Mouse (Mus musculus) ES-Bruce4 (cell line): ENCODE measurements around the gene Tmem230. TPM values are rescaled to one million over a fixed set of nuclear protein-coding genes. Genes with fewer than 3 reads are reported as not detected.
A peak's percentile ranks its signal among the peaks of the same experiment; 100 is the strongest.
"Not testable (repeated sequence)": the region's sequence is repeated elsewhere in the genome, so short reads cannot be mapped to it uniquely, and the experiment has no call there.

Source experiments
- H3K27ac ChIP-seq: 2 replicates; pipeline ENCODE4 v1.5.1; 2012; ENCODE audit warnings: low read length, inconsistent platforms; ENCODE audit not compliant: insufficient read depth
- H3K27me3 ChIP-seq: 2 replicates; pipeline ENCODE4 v1.6.1; 2012; ENCODE audit warnings: mild to moderate bottlenecking, low read length, inconsistent platforms; ENCODE audit not compliant: control insufficient read depth, poor library complexity, insufficient read depth, severe bottlenecking
- H3K36me3 ChIP-seq: 2 replicates; pipeline ENCODE4 v1.6.1; 2012; ENCODE audit warnings: inconsistent platforms, mild to moderate bottlenecking, low read length, moderate library complexity; ENCODE audit not compliant: control insufficient read depth, poor library complexity, insufficient read depth, severe bottlenecking
- H3K4me1 ChIP-seq: one replicate; pipeline ENCODE4 v1.8.1; 2011; ENCODE audit warnings: low read length; ENCODE audit not compliant: control insufficient read depth, insufficient read depth
- H3K4me3 ChIP-seq: 2 replicates; pipeline ENCODE4 v1.5.1; 2011; ENCODE audit warnings: low read depth, mild to moderate bottlenecking, low read length
- H3K9ac ChIP-seq: 2 replicates; pipeline ENCODE4 v1.6.1; 2012; ENCODE audit warnings: low read depth, mild to moderate bottlenecking, inconsistent platforms; ENCODE audit not compliant: poor library complexity, severe bottlenecking
- H3K9me3 ChIP-seq: replicated peaks from 2 replicates; pipeline ENCODE4 v1.6.1; 2012; ENCODE audit warnings: mild to moderate bottlenecking, low read length, inconsistent platforms; ENCODE audit not compliant: control insufficient read depth, poor library complexity, insufficient read depth, severe bottlenecking
- CTCF ChIP-seq: IDR thresholded peaks from one replicate; pipeline ENCODE4 v1.8.1; 2011; ENCODE audit warnings: low read depth, low read length
- EP300 ChIP-seq: IDR thresholded peaks from 2 replicates; pipeline ENCODE4 v1.6.1; 2011; ENCODE audit warnings: low read depth, low read length; ENCODE audit not compliant: insufficient read depth
- POLR2A ChIP-seq: IDR thresholded peaks from one replicate; pipeline ENCODE4 v1.8.1; 2011; ENCODE audit warnings: low read length; ENCODE audit not compliant: insufficient read depth
- polyA plus RNA-seq: library from polyadenylated mRNA; stranded (reverse); fragments of >200 nt; gene quantifications from 2 replicates; pipeline ENCODE4 v1.2.4, GENCODE M21; 2011; ENCODE audit warnings: low read depth; ENCODE audit not compliant: missing spikeins, insufficient read depth, insufficient read length

Gene Tmem230
- polyA plus RNA-seq, 1 experiment: 47.7 TPM

DNA sequence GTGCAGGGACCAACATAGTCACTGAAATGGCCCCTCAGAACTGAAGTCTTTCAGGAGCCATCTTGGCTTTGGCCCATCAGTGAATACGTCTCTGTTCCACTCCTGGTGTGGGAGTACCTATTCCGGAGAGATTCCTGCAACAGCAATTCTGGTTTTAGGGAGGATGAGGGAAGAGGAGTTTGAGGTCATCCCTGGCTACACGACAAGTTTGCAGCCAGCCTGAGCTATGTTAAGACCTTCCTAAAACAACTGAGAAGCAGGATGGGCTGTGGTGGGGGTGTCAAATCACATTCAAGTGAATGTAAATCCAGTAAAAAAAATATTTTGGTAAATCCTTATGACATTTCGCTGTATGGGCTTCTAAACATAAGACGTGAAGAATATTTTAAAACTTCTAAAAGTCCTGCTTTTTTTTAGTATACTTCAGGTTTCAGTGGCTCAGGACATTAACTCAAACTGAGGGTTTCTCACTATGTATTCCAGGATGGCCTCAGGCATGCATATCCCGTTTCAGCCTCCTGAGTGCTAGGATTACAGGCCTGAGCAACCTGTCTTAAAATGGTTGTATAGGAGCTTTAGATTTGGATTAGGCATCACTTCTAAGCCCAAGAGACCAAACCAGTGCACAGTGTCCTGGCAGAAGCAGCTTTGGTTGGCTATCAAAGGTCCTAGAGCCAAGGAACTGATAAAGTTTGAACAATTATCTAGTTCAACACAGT, 9.9 kb upstream of the Tmem230 start:
- Histone ChIP-seq H3K4me1 (no peaks in the 10 kb centered on the region), H3K9me3 (no peaks in the 10 kb centered on the region), H3K36me3 (peaks cover 7% of the 10 kb centered on the region; the same call in 1 of the 2 replicates), H3K9ac (no peak overlapping the region), H3K27me3 (no peaks in the 10 kb centered on the region), H3K27ac (no peak overlapping the region), H3K4me3 (no peak overlapping the region)
- no peak for TF ChIP-seq EP300
- no peak for TF ChIP-seq POLR2A
- TF ChIP-seq CTCF: no peak

DNA sequence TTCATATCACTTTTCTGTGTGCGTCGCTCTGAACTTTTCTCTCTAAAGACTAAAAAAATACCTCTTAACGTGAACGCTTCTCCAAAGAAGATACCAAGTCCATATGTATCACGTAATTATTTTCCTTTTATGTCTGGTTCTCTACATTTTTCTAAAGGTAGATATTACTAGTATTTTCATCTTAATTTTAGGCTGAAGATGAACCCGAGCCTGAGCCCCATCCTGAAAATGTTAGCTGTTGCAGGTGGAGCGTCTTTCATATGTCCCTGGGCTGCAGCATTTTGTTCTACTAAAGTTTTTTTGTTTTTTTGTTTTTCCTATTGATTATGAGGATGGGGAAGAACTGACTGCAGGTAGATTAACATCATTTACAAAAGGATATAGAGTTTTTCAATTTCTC, 6.0 kb upstream of the Tmem230 start:
- Histone ChIP-seq H3K9me3 (no peaks in the 10 kb centered on the region), H3K27me3 (no peaks in the 10 kb centered on the region), H3K9ac (peak overlapping the region; percentile 52), H3K36me3 (peaks cover 32% of the 10 kb centered on the region), H3K27ac (peak overlapping the region; percentile 13; the same call in 1 of the 2 replicates), H3K4me3 (peak overlapping the region; percentile 83), H3K4me1 (no peaks in the 10 kb centered on the region)
- no peak for TF ChIP-seq POLR2A
- no peak for TF ChIP-seq CTCF
- TF ChIP-seq EP300: no peak

DNA sequence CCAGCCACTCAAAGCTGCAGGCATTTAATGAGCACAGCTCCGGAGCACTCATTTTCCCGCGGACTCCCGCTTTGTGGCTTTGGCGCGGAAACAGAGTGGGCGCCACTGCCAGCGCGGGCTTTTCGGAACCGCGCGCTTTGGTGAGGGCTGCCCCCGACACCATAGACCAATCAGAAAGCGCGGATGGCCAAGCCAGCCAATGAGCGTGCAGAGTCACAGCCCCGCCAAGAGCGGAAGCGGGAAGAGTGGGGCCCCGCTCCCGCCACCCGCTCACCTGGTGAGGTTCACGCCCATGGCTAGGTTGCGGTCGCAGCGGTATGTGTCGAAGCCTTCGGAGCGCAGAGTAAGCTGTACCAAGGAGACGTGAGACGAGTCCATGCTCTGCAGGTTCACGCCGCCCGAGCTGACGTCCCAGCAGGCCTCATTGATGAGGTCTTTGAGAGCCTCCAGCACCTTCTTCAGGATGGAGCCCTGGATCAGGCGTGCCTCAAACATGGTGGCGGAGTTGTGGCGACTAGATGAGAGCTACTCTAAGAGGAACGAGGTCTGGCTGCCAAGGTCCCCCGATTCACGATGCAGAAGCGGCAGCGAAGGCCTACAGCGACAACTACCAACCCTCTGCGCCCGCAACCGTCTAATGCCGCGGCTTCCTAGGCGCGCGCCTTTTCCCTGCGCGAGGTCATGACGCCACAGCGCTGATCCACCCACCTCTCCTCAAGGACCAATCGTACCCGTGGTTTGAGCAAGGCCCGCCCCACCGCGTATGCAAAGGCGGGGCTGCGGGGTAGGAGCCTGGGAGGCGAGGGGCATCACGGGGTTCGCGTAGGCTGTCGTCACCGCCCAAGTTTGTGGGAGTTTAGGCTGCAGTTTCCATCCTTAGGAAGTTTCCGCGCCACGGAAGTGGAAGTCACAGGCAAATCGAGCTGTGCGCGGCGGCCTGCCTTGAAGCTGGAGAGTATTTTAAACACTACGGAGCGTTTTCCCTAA, 5.2 kb upstream of the Tmem230 start, which contains the start of gene Pcna:
Pcna (minus strand) TSS at position 773 of the 987 bp plus-strand sequence.
- TF ChIP-seq CTCF (no peak), POLR2A (peak; percentile 74), EP300 (peak; percentile 30; the same call in 1 of the 2 replicates)
- Histone ChIP-seq H3K27me3 (no peaks in the 10 kb centered on the region), H3K4me3 (peak within 1 kb of the TSS; percentile 83), H3K27ac (peak within 1 kb of the TSS; percentile 13; the same call in 1 of the 2 replicates), H3K9me3 (no peaks in the 10 kb centered on the region), H3K4me1 (no peaks in the 10 kb centered on the region), H3K36me3 (peaks cover 33% of the 10 kb centered on the region), H3K9ac (peak within 1 kb of the TSS; percentile 89)

DNA sequence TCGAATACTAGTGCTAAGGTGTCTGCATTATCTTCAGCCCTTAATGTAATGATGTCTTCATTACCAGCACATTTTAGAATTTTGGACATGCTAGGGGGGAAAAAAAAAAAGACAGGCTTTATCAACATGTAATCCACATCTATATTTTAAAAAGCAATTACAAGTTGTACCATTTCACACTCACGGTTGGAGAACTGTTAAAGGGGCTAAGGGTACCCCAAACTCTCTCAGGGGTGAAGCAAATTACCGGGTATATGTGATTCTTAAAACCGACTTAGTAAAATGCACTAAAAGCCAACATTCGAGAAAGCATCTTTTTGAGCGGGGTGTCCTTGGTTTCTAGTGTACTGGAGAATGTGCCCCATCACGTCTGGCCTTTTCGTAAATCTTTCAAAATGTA, 4.3 kb upstream of the Tmem230 start:
- TF ChIP-seq POLR2A (no peak), CTCF (no peak), EP300 (no peak)
- Histone ChIP-seq H3K27ac (no peak overlapping the region), H3K4me1 (no peaks in the 10 kb centered on the region), H3K9me3 (no peaks in the 10 kb centered on the region), H3K27me3 (no peaks in the 10 kb centered on the region), H3K9ac (peak overlapping the region; percentile 89), H3K4me3 (peak overlapping the region; percentile 73), H3K36me3 (peaks cover 33% of the 10 kb centered on the region)

DNA sequence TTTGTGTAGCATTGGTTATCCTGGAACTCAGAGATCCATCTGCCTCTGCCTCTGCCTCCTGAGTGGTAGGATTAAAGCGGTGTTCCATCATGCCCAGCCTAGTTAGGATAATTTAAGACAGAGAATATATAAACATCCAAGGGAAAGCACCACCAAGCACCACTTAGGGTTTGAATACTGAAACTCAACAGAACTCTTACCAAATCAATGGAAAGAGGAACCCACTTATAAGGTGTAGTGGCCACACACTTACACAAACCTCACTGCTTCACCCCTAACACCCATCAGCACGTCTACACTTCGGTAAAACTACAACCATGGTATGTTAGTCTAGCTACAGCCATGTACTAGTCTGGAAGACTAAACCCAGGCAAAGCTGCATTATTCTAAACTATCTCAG, 4.2 kb downstream of the Tmem230 start:
- Histone ChIP-seq H3K9ac (no peak overlapping the region), H3K9me3 (no peaks in the 10 kb centered on the region), H3K27me3 (no peaks in the 10 kb centered on the region), H3K4me3 (no peak overlapping the region), H3K4me1 (no peaks in the 10 kb centered on the region), H3K36me3 (peaks cover 9% of the 10 kb centered on the region; the same call in 1 of the 2 replicates), H3K27ac (no peak overlapping the region)
- TF ChIP-seq EP300 (no peak), CTCF (no peak), POLR2A (no peak)

DNA sequence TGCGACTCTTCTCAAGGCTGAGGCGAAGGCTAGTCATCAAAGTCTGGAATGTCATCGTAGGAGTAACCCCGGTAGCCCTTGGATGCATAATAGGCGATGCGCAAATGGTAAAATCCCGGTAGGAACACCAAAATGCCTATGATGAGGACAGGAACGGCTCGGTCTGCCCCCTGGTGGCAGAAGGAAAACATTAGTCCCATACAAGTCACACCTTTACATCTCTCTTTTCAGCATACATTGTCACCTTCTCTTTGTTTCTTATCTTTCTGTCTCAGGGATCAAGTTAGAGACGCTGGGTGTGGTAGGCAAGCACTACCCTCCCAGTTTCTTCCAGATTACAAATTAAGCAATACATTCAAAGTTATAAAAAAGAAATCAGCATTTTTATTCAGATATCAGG, 7.2 kb downstream of the Tmem230 start:
- not testable (repeated sequence) for H3K27me3 ChIP-seq, H3K9ac ChIP-seq, H3K9me3 ChIP-seq, H3K36me3 ChIP-seq, H3K4me3 ChIP-seq, H3K27ac ChIP-seq, H3K4me1 ChIP-seq
- TF ChIP-seq CTCF: peak; percentile 21

DNA sequence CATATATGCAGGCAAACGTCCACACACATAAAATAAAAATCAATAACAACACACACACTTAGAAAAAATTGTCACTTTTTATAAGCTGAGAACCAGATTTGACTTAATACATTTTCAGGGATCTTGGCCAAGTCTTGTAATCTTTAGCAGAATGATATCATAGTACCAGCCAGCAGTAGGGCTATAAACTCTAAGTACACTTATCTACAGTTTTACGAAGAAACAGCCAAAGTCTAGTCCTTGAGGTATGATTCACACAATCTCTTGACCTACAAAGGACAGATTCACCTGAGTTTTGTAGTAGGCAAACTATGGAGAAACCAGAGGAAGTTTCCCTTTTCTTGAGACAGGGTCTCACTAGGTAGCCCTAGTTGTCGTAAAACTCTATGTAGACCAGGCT, 8.2 kb downstream of the Tmem230 start:
- not testable (repeated sequence) for H3K9ac ChIP-seq, H3K36me3 ChIP-seq, H3K27ac ChIP-seq, H3K4me3 ChIP-seq, H3K4me1 ChIP-seq, H3K27me3 ChIP-seq, H3K9me3 ChIP-seq
